Mouse (Mus musculus) brain, embryonic 18.5 days (tissue): ENCODE results near the gene Ctso.

ENCODE experiments used
- DNase-seq: peaks from one replicate; pipeline ENCODE4 v3.0.0-alpha.2; 2012; ENCODE audit warnings: low read depth, low spot score

The Ctso gene

DNA sequence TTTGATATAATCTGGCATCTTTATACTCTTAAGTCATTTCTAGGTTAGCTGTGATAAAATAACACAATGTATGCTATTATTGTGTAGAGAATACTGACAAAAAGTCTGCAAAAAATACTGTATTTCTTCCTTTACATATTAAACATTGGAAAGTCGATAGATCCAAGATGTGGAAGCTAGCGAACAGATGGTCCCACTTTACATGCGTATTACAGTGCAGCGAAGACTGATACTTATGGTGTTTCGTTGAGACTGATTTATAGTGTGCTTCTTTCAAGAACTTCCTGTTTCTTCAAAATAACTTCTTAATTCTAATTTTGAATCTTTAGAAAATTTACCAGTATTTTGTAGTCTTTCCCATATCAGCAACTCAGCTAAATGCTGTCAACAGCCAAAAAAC lies 25.1 kb downstream of the Ctso start:
- peak; percentile 39 for DNase-seq

DNA sequence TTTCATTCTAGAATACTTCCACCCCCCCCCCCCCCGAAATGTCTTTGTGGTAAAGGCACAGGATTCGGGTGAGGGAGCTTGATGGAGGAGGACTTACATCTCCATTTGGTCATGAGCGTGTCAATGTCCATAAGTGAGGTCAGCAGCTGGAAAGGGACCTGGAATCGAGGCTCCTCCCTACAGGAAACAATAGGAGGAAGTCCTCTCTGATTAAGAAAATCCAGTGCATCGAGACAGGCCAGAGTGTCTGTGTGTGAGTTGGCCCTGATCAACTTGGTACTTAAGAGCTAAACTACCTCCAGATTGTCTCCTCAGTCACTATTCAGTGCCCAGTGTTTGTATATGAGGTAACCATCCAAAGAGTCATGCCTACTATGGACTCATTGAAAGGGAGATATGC lies 28.9 kb downstream of the Ctso start:
- DNase-seq, result no peak

DNA sequence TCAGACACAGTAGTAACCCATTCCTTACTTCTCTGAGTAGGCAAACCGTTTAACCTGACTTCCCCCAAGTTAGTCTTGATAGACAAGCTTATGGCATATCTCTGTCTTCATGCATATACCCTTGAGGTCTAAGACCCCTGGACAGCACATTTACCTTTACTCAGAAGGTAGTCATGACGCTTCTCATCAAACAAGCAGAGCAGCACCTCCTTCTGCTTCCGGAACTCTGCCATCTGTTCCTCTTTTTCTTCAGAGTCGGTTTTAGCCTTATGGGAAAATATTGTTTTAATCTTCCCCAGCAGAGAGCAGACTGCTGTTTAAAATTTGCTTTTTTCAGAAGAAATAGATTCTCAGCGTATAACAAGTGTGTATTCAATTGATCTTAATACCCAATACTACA lies 31.4 kb downstream of the Ctso start:
- DNase-seq, result no peak

- DNase-seq, result no peak
Observed at GRCm38 (mm10) chr3:81964596-81964995, 32.2 kb downstream of the Ctso start.

- no peak for DNase-seq
Observed at GRCm38 (mm10) chr3:81975607-81976006, 43.2 kb downstream of the Ctso start.

DNA sequence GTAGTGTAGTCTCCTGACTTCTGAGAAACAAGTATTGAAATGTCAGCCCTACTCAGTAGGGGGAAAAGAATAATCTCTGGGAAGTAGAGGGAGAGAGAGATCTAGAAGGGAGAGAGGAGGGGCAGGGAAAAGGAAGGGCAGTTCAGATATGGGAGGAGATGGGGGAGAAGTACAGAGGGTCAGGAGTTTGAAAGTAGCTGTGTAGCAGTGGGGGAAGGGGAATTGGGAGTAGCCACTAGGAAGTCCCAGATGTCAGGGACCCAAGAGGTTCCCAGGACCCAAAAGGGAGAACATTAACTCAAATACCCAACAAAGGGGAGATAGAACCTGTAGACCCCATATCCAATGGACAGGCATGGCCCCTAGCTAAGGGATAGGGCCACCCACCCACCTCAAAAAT lies 43.7 kb downstream of the Ctso start, which contains the start of gene Tdo2:
Gene Tdo2 (minus strand): TSS at position 101 of the 400 bp plus-strand sequence.
- no peak for DNase-seq

- DNase-seq, result no peak
Observed at GRCm38 (mm10) chr3:81981576-81981975, 49.2 kb downstream of the Ctso start.

DNA sequence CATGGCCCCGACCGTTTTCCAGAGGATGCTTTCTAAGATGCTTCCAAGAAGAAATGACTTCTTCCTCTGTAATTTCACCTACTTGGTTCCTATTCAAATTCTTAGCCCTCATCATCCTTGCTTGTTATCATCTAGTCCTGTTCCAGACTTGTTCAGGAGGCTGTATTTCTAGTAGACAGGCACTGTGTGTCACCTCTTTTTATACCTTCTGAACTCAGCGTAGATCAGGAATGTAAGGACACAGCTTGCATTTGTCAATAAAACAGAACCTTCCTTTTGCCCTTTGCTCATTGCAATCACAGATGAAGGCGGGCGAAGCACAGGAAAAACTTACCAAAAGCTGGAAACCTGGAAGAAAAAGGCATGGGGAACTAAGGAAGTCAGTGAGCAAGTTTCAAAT lies 49.6 kb downstream of the Ctso start, which contains the start of gene Asic5:
Gene Asic5 (plus strand): TSS at position 301 of the 400 bp plus-strand sequence.
- DNase-seq, result no peak

GRCm38 (mm10) chr3:81983120-81983895 lies 50.9 kb downstream of the Ctso start:
- DNase-seq, result no peak

- no peak for DNase-seq
Observed at GRCm38 (mm10) chr3:81985100-81985499, 52.7 kb downstream of the Ctso start.

DNA sequence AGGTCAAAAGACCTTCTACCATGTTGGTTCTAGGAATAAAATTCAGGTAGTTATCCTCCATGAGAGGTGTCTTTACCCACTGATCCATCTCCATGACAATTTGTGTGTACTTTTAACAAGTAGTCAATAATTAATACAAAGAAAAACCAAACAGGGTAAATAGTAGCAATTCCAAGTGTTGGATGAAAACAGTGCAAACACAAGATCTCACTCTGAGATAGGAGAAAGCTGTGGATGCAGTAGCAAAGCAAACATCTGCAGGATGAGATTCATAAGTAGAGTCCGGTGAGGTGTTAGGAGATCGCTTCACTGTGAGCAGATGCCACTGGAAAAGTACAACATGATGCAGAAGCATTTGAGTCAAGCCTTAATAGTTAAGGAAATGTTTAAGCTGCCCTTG lies 53.7 kb downstream of the Ctso start:
- DNase-seq, result no peak

GRCm38 (mm10) chr3:81987628-81988027 lies 55.2 kb downstream of the Ctso start:
- DNase-seq, result no peak

DNA sequence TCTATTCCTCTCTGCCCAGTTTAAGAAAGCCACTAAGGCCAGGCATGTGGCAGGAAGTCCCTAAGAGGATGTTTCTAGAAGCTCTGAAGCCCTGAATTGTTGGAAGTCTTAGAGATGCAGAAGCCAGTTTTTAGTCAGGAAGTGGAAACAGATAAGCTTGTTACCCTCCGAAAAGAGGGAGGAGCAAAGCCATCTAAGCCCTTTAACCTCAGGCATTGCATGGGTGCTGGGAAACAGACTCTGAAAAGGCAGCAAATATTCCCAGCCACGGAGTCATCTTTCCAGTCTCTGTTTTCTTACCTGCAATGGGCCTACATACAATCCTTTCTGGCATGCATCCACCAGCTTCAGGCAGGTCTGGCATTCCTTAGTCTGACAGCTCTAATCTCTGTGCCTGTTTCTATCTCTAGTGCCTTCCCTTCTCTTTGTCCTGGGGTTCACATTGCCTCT lies 57.3 kb downstream of the Ctso start:
- no peak for DNase-seq

DNA sequence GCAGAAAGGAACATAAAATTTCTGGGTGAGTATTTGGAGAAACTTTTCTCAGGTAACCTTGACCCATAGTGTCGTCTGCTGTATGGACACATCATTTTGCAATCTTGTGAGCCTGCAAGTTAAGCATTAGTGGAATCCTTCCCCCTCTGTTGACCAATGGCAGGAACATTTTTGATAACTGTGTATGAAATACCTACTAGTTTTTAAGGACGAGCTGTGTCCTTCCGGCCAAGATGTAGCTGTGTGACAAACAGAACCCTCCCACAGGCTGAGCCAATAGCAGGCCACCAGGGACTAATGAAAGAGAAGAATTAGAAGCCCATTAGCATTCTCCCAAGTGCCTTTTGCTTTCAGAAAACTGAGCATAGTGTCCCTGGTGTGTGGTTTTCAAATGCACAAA lies 58.1 kb downstream of the Ctso start:
- no peak for DNase-seq

DNA sequence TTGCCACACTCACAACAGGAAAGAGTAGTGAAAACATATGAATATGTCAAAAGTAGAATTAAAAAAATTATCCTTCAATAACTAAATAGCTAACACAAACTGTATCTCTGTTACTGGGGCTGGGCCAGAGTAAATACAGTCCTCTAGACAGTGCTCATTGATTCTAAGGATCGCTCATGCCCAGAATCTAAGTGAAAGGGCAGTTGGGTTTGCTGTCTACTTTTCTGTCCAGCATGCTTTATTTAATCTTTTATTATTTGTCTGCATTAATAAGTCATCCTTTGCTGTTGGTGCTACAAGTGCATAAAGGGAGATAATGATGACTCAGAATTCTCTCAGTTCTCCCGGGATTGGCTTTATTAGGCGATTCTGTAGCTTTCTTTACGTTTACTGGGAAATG lies 63.0 kb downstream of the Ctso start:
- DNase-seq, result no peak

GRCm38 (mm10) chr3:81995988-81996387 lies 63.6 kb downstream of the Ctso start:
- peak; percentile 18 for DNase-seq
